Mouse (Mus musculus): ENCODE results near the gene Opalin.

DNA sequence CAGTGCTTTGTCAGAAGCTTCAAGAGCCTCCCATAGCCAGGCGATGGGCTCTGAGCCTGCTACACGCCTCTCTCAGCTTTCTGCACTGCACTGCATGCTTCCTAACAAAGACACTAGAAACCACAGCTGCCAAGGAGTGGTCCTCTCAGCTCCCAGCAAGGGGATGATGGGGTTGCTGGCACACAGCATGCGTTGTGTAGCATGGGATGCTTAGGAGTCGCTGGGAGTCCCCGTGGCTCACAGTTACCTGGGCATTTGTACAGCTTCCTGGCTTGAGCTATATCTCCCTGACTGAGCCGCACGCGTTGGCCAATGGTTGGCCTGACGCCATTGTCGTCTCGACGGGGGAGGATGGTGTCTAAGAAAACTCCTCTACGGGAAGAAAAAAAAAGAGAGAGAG is 43.0 kb upstream of the Opalin start:
- TF ChIP-seq CTCF (IDR thresholded peaks at IDR 0.05; ENCODE audit: low read depth): no peak
- TF ChIP-seq EP300 (IDR thresholded peaks at IDR 0.05; ENCODE audit: low read depth): no peak
